Mouse (Mus musculus) testis, postnatal 14 days (tissue): ENCODE measurements around the gene Usp17la.
"Not testable (repeated sequence)": the region's sequence is repeated elsewhere in the genome, so short reads cannot be mapped to it uniquely, and the experiment has no call there.

Experiments used
- DNase-seq: peaks from one replicate; pipeline ENCODE4 v3.0.0; 2021; ENCODE audit warnings: low spot score

Usp17la gene

GRCm38 (mm10) chr7:104856709-104857108, at the start of gene Usp17la:
Gene Usp17la, plus strand, starts transcription at chr7:104857009.
- DNase-seq = not testable (repeated sequence)

GRCm38 (mm10) chr7:104810335-104810734, 46.5 kb upstream of the Usp17la start:
- DNase-seq = not testable (repeated sequence)

GRCm38 (mm10) chr7:104842503-104842902, 14.3 kb upstream of the Usp17la start, which contains the start of gene Usp17lb:
Gene Usp17lb, minus strand, starts transcription at chr7:104842603.
- no peak for DNase-seq

- no peak for DNase-seq
Measured at GRCm38 (mm10) chr7:104843731-104844287, 13.0 kb upstream of the Usp17la start.

- DNase-seq = not testable (repeated sequence)
Measured at GRCm38 (mm10) chr7:104851546-104851945, 5.3 kb upstream of the Usp17la start.

GRCm38 (mm10) chr7:104855248-104855750, 1.5 kb upstream of the Usp17la start:
- no peak for DNase-seq

- no peak for DNase-seq
Measured at GRCm38 (mm10) chr7:104857683-104858082, 874 bp downstream of the Usp17la start.

- DNase-seq = no peak
Measured at GRCm38 (mm10) chr7:104861381-104861780, 4.6 kb downstream of the Usp17la start.

GRCm38 (mm10) chr7:104877731-104878130, 20.9 kb downstream of the Usp17la start, which contains the start of gene Olfr665:
Gene Olfr665, plus strand, starts transcription at chr7:104878031.
- no peak for DNase-seq

GRCm38 (mm10) chr7:104895852-104896251, 39.0 kb downstream of the Usp17la start, which contains the start of gene Olfr666:
Gene Olfr666, minus strand, starts transcription at chr7:104895952.
- no peak for DNase-seq
